Mouse (Mus musculus): ENCODE measurements around the gene Klhl11.

Gene Klhl11

DNA sequence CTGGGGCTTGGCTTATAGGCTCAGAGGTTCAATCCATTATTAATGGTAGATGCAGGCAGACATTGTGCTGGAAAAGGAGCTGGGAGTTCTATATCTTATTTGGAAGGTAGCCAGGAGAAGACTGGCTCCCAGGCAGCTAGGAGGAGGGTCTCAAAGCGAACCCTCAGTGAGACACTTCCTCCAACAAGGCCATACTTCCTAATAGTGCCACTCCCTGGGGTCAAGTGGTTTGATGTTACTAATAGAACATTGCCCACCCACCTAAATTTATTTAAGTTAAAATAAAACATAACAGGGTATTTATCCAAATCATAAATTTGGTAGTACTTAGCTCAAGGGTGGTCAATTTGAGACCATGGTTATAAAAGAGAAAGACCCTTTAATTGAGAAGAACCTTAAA is 6.7 kb downstream of the Klhl11 start:
- no peak for DNase-seq

DNA sequence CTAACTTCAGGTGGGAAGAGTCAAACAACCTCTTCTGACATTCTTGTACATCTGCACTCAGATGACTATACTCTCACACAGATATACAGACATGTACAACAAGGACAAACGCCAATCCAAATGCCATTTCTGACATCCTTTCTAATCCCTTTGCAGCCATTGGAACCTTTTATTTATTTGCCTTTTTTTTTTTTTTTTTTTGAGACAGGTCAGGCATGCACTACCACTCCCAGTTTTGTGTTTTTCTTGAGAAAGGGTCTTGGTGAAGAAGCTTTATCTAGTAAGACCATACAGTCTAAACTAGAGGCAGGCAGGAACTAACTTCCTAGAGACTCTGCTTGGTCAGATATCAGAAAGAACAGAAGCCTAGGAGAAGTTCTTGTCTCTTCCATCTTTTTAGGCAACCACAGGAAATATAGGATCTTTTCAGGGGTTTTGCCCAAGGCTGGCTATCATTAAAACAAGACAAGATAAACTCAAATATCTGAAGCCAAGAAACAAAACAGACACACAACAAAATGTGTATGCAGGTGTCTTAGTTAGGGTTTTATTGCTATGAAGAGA is 7.2 kb downstream of the Klhl11 start:
- no peak for DNase-seq

DNA sequence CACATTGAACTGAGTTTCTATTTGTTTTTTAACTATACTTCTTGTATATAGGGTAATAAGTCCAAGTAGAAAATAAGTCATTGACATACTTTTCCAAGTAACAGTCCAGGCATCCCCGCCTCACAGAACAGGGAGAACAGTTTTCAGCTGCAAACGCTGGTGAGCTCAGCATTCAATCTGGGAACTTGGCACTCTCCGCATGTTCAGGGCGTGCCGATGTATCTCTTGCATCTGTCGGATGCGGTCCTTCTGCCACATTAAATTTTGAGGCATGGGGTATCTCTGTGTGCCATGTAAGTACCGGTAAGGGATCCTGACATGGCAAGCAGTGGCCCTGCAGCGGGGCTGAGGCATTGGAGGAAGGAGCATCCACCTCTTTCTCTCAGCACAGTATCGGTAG is 9.8 kb downstream of the Klhl11 start:
- DNase-seq, result no peak

DNA sequence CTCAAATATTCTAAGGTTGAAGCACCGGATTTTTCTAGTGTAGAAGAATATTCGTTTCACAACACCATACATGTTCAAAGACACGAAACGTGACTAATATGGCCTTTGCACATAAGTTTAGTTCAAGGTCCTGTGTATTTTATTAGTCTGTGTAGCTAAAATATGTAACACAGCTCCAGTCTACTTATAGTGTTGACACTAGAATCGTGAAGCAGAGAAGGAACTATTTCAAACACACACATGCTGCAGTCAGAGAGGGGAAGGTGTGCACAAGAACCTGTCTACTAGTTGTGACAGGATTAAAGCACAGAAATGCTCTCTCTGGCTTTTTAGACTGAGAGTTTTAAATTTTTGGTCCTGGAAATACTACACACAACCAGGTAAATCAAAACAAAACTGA is 14.8 kb downstream of the Klhl11 start:
- no peak for DNase-seq

DNA sequence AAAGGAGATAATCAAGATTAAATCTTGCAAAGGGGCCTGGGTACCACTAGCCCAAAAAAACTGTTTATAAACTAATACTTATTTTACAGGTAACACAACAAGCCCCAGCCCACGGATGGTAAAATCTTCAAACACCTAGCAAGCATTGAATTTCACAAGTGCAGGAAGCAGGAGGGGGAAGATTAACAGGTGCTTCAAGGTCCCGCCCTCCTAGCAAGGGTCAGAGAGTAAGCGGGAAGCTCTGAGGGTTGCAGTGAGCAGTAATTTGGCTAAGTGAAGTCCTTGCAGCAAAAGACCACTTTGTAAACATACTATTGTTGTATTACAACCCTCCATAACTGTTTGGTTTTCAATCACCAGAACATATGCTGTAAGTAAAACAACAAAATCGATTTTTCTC is 15.3 kb downstream of the Klhl11 start:
- no peak for DNase-seq

DNA sequence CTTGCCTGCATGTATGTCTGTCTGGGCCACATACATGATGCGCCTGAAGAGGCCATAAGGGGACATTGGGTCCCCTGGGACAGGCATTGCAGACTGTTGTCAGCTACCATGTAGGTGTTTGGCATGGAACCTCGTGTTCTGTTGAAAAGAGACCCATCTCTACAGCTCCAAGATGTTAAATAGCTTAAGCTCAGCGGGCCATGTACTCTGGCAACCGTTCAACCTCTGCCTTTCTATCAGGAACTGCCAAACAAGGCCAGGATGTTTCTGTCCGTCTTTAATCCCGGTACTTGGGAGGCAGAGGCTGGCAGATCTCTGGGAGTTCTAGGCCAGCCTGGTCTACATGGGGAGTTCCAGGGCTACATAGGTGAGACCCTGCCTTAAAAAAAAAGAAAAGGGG is 29.9 kb downstream of the Klhl11 start:
- DNase-seq, result no peak

DNA sequence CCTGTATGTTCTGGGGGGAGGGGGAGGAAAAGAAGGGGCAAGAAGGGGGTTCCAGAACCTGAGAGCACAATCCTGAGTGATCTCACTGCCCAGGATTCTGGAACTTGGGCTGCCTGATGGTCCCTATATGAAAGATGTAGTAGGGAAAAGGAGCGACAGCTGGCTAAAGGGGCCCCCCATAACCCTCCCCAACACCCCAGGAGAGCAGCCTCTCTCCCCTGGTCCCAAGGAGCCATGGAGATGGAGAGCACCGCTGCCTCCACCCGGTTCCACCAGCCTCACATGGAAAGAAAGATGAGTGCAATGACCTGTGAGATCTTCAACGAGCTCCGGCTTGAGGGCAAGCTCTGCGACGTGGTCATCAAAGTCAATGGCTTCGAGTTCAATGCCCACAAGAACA is 30.7 kb downstream of the Klhl11 start, which contains the start of the genes Nt5c3b and Klhl10:
Gene Nt5c3b (minus strand): TSS at position 12 of the 400 bp plus-strand sequence.
Gene Klhl10 (plus strand): TSS at position 121 of the 400 bp plus-strand sequence.
- no peak for DNase-seq

DNA sequence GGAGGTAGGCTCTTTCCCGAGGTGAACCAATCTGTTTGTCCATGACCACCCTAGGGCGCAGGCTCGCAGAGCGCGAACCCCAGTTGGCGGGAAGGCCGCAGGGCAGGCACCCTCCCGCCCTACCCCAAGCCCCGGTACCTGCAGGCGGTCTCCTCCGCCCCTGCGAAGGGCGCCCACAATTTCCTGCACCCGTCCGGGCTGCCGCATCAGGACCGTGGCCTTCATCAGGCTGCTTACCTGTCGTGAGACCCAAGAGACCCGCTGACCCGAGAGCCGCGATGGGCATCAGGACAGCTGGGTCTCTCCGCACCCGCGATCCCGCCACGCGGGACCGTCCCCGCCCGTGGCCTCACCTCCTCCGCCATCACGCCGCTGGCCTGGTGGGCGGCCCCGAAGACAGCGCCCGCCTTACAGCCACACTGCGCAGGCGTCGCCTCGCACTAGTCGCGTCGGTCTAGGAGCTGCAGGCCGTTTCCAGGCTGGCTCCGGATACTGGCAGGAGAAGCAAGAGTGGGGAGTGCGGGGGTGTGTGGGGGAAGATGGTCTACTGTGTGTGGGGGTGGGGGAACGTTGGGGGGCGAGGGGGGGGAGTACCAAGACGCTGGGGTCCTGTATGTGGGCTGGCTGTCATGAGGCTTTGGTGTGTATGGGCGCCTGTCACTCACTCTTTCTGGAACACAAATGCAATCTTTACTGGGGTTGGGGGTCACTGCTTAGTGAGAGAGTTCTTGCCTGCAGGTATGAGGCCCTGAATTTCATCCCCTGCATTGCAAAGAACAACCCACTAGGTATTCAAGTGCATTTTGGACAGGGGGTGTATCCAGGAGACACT is 31.6 kb downstream of the Klhl11 start:
- peak; percentile 84 for DNase-seq

DNA sequence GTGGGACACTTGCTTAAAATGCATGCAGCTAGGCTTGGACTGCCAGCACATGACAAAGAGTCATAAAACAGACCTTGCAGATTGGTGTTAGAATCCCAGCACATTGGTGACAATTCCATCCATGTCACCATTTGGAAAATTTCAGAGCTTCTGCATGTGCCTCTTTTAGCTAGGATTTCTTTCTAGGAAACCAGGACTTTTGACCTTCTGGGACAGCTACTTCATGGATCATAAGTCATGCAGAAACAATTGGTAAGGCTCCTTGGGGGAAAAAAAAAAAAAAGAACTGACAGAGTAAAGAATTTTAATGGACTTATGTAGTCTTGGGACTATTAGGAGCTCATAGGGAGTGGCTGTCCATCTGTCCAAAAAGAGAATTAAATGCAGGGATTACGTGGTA is 34.6 kb downstream of the Klhl11 start:
- DNase-seq, result no peak

DNA sequence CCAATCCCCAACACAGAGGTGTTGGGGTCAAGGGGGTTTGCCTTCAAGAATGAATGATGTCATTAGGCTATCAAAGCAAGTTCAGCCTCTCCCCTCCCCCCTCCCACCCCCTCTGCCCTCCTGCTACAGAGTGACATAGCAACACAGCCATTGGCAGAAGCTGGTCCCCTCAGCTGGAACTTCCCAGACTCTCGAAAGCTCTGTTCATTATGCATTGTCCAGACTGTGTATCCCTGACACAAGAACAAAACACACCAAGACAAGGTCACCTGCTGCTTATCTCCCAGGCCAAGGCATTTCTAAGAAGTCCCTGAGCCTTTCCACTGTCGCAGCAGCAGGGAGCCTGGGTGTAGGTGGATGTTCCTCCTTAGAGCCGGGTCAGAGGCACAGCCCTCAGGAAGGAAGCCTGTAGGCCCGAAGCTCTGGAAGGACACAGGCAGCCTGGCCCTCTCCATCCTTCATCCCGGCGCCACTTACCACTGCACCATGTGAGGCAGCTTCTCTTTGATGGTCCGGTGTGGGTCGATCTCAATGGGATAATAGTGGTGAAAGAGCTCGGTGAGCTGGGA is 36.8 kb downstream of the Klhl11 start:
- no peak for DNase-seq

DNA sequence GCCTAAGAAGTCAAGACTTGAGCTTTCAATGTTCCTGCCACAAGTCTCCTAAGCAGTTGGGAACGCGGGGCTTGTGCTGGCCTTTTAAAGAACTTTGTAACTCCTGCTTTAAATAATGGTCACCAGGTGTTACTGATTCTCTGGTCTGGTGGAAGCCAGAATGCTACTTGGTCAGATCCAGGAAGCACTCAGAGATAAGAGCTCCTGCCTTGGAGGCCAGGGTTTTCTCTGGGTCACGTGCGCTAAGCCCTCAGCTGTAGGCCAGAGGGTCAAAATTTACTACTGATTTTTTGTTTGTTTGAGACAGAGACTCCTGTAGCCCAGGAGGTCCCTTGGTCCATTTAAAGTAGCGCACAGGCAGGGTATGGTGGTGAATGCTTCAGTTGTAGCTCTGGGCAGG is 40.5 kb downstream of the Klhl11 start:
- DNase-seq, result no peak

DNA sequence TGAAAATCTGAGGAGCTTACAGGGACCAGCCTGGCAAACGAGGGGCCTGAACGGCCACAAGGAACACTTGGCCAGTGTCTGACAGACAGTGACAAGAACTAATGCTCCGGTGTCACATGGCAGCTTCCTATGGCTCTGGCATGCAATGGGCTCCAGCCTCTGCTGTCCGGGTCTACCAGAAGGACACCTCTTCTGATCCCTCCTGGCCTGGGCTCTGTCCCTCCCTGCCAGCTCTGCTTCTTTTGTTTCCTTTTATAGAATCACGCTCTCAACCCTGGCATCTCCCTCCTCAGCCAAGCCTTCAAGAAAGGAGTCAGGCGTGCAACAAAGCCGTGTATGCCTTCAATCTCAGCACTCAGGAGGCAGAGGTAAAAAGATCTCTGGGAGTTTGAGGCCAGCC is 42.5 kb downstream of the Klhl11 start:
- DNase-seq, result no peak

DNA sequence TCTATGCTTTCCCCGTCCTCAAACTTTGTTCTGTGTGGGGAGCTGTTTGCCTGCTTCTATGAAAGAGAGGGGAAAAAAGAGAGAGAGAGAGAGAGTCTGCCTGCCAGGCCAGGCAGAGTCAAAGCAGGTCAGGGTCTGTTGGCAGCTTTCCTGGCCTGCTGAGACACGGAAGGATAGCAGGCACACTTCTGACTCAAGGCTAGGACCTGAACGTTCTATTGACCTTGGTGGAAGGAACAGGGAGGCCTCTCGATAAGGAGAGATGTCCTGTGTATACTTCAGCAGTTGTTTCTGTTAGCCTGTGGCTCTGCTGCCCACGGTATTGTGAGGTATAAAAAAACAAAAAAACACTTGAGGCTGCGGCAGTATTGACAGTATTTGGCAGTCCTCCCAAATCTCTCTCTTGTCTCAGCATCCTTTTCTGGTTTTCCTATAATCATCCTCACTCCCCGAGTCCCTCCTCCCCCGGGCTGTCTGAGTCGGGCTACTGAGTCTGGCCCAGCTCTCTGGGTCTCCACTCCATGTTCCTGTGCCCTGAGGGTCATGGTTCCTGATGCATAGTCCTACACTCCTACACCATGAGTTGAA is 43.8 kb downstream of the Klhl11 start:
- no peak for DNase-seq

DNA sequence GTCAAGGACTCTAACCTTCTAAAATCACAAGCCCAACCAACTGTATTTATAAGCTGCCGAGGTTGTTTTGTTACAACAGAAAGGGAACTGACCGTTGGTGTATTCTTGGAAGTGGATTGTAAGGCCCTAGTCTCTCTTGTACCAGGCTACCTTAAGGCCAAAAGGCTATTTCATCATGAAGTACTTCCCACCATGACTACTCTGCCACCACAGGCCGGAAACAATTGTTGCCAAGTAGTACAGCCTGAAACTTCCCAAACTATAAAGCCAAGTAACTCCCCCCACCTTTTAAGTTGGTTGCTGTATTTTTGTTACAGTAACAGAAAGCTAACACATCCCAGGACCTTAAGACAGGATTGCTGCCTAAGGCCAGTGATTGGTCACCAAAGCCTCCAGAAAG is 45.7 kb downstream of the Klhl11 start:
- no peak for DNase-seq

DNA sequence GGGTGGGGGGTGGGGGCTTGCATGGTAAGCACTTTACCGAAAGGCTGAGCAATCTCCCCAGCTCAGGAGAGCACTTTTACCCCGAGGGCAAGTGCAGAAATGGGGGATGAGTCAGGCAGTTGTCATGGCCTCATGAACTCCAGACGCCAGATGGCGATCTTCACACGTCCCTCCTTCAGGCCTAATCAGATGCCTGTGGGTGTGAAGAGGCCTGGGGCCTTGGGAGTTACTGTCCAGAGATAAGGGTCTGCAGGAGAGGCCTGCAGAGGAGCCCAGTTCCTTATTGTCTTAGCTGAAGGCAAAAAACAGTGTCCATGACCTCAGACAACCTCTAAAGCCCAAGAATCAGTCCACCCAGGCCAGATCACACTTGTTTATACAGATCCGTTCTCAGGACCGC is 46.7 kb downstream of the Klhl11 start:
- peak; percentile 87 for DNase-seq

DNA sequence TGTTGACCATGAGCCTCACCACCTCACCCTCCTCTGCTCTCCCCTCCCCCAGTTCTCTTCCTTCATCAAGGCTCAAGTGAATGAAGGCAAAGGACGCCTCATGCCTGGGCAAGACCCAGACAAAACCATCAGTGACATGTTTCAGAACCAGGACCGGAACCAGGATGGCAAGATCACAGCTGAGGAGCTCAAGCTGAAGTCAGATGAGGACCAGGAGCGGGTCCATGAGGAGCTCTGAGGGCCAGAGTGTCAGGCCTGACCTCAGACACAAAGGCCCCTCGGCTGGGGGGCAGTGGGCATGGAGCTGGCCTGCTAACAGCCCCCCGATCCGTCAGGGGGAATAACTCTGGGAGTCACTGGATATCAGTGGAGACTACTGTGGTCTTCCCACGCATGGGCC is 48.7 kb downstream of the Klhl11 start:
- DNase-seq, result no peak

DNA sequence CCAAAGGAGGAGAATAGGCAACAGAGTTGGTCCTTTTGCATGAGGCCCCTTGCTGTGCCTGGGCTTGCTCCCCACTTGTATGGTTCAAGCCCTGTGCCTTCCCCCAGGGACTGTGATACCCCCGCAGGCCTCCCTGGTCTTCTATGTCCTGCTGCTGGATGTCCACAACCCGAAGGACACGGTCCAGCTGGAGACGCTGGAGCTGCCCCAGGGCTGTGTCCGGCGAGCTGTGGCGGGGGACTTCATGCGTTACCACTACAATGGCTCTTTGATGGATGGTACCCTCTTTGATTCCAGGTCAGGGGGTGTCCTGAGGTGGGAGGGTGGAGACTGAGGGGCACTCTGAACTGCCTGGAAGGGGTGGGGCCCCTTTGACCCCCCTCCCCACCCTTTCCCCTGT is 51.0 kb downstream of the Klhl11 start:
- DNase-seq, result no peak

DNA sequence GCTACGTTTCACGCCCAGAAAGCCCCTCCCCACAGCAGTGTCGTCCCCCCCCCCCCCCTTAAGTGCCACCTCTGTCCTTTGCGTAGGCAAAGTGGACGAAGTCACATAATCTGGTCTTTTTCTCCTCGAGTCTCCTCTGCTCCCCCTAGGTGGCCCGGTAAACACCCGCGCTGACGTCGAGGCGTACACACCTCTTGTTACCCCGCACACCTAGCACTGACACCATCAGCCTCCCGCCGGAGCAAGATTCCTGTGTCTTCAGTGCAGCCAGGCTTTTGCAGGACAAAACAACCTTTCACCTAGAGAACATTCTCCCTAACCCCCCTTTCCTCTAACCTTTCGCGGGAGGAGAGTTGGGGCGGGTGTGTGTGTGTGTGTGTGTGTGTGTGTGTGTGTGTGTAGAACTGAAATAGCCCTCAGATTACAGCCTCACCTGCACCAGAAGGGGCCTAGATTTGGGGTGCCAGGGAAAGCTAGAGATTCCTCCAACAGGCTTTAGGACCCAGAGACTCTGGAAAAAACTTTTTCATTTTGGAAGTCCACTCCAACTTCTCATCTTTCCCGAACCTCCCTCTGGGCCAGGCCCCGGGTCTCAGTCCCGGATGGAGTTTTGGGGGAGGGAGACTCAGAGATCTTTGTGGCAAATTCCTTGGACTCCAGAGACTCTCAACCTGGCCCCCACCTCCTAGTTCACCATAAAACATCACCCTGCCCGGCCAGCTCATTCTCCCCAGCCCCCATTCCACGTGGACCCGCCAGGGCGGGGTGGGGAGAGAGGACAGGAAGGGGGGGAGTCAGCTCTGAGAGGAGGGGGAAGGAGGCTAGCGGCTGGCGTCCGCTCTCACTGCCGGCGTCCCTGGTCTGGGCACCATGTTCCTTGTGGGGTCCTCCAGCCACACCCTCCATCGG is 57.4 kb downstream of the Klhl11 start, which contains the start of gene Fkbp10:
Gene Fkbp10 (plus strand): TSS at position 784 of the 909 bp plus-strand sequence.
- DNase-seq, result peak; percentile 60

DNA sequence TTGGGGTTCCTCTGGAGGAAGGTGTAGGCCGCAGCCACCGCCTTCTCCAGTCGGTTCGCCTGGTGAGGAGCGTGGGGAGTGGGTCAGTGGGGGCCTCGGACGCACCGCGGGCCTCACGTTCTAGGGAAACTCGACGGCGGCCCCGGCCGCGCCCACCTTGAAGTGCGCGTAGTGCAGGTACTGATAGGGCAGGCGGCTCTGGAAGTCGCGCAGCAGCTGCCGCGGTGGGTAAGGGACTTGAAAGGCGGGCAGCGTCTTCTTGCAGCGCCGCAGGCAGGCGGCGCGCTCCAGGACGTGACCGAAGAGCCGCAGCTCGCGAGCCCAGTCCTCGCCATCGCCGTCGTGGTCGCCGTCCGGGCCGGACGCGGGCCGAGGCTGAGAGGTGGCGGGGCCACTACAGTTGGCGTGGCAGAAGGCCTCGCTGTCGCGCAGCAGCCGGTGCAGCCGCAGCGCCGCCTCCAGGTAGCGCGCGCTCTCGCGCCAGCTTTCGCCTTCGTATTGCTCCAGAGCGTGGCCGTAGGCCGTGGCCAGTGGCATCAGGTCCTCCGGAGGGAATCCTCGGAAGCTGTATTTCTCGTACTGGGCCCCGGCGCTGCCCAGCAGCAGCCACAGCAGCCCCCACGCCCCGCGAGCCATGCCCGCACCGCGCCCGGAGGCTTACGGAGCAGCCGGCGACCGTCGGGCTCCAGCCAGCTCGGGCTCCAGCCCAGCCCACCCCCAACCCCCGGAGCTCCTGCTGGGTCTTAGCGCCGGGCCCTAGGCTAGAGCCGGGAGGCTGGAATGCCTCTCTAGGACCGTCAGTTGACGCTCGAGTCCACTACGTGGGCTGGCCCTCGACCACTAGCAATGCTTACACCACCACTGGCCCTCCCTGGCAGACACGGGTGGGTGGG is 58.3 kb downstream of the Klhl11 start, which contains the start of gene P3h4:
Gene P3h4 (minus strand): TSS at position 816 of the 893 bp plus-strand sequence.
- DNase-seq, result peak; percentile 85

DNA sequence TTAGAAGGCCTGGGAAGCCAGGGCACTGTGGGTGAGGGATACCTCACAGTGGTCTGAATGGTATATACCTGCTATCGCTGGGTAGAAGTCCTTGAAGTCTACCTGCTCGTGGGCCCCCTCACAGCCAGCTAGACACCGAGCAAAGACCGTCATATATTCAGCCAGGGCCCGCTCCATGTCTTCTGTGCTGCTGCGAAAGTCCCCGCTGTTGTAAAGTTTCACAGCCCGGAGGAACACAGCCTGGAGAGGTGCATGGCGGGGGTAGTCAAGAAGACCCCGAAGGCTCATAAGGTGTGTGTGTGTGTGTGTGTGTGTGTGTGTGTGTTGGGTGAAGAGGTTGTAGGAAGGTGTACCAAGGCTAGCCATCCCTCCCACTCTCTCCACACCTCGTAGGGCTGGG is 59.0 kb downstream of the Klhl11 start:
- no peak for DNase-seq
